In the genomic region with DNA sequence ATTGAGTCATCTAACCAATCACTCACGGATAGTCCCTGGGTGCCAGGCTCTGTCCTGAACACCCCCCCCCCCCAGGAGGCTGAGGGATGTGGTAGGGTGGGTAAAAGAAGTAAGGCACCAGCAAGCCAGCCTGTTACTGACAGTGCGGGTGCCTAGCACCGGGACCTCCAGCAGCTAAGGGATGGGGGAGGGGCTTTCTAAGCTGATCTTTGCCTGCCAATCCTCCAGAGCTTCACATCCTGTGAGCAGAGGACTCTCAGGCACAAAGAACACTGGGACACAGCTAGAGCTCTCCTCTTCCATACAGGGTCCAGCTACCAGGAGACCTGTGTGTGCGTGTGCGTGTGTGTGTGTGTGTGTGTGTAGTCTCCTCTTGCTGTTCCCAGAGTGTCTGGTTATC, we compare ENCODE assay signal across 16 mouse cellular contexts.
DNase-seq lines count a peak whose midpoint lies in the region; ATAC-seq and TF ChIP-seq lines count a peak whose summit lies in the region.
"Had no signal": no experiment of that assay in that cellular context is flagged by ENCODE, and none has a peak within 500 bp of the region (broad histone marks: within the 10 kb centered on the region; RNA-seq: fewer than 3 reads in every experiment).

No protein-coding gene starts in this region.

- H3K9me3 ChIP-seq in hindbrain, embryonic 15.5 days = no peaks in the 10 kb centered on the region
- H3K9me3 ChIP-seq in midbrain, postnatal 0 days (ENCODE audit: low read length) = no peaks in the 10 kb centered on the region
- H3K9me3 ChIP-seq: embryonic facial prominence, embryonic 15.5 days; heart, embryonic 10.5 days; limb, embryonic 15.5 days had no signal

- no peak overlapping the region for H3K27ac ChIP-seq in hindbrain, embryonic 15.5 days (replicated peaks)
- H3K27ac ChIP-seq in midbrain, postnatal 0 days (ENCODE audit: low read depth, low read length) = no peak overlapping the region
- H3K27ac ChIP-seq: embryonic facial prominence, embryonic 15.5 days; heart, embryonic 10.5 days; kidney, postnatal 0 days; limb, embryonic 15.5 days had no signal

- peaks cover 33% of the 10 kb centered on the region for H3K4me1 ChIP-seq in hindbrain, embryonic 15.5 days (replicated peaks)
- H3K4me1 ChIP-seq in midbrain, postnatal 0 days (ENCODE audit: insufficient read depth, low read length) = peaks cover 11% of the 10 kb centered on the region; the same call in 1 of the 2 replicates

- no peaks in the 10 kb centered on the region for H3K27me3 ChIP-seq in hindbrain, embryonic 15.5 days
- no peaks in the 10 kb centered on the region for H3K27me3 ChIP-seq in midbrain, postnatal 0 days (ENCODE audit: insufficient read depth, low read length)

- no peak overlapping the region for H3K4me3 ChIP-seq in hindbrain, embryonic 15.5 days
- no peak overlapping the region for H3K4me3 ChIP-seq in midbrain, postnatal 0 days (ENCODE audit: low read depth, low read length)
- H3K4me3 ChIP-seq: embryonic facial prominence, embryonic 15.5 days; heart, embryonic 10.5 days; limb, embryonic 15.5 days had no signal

- no peak overlapping the region for H3K4me2 ChIP-seq in hindbrain, embryonic 15.5 days
- no peak overlapping the region for H3K4me2 ChIP-seq in midbrain, postnatal 0 days (ENCODE audit: low read depth, low read length, poor library complexity, severe bottlenecking)
- H3K4me2 ChIP-seq: embryonic facial prominence, embryonic 15.5 days; limb, embryonic 15.5 days had no signal

- TF ChIP-seq CTCF in midbrain, postnatal 0 days (IDR thresholded peaks at IDR 0.05) = no peak

- peak; percentile 49; the same call in 1 of the 2 replicates for ATAC-seq in hindbrain, embryonic 15.5 days (ENCODE audit: low FRiP score, low read depth)
- ATAC-seq in midbrain, postnatal 0 days (ENCODE audit: low FRiP score) = 0 out of 2 replicates have a peak, but pooled peaks have one; percentile 23
- ATAC-seq: lung, postnatal 0 days had no signal

- H3K36me3 ChIP-seq in hindbrain, embryonic 15.5 days = no peaks in the 10 kb centered on the region
- H3K36me3 ChIP-seq in midbrain, postnatal 0 days (ENCODE audit: insufficient read depth, low read length) = no peaks in the 10 kb centered on the region
- H3K36me3 ChIP-seq: embryonic facial prominence, embryonic 15.5 days; heart, embryonic 10.5 days; limb, embryonic 15.5 days had no signal

- DNase-seq in cerebellum, adult 18-20 months = peak; percentile 41 to 49
- DNase-seq in cerebellum, adult 8-10 months = no peak
- peak; percentile 41 for DNase-seq in embryo, embryonic 11 days
- no peak for DNase-seq in midbrain, postnatal 0 days (ENCODE audit: low spot score)
- DNase-seq in urinary bladder, adult 2 months (ENCODE audit: low spot score) = no peak
- DNase-seq in layer of hippocampus, adult 9-11 months = no peak
- no peak for DNase-seq in kidney, postnatal 4 days
- DNase-seq: layer of hippocampus, postnatal 36 days; spleen, adult 18-20 months; thymus, adult 2 months had no signal

- WGBS in hindbrain, embryonic 15.5 days = 20% methylated on average over 5 of the region's 5 CpGs
- WGBS in midbrain, postnatal 0 days = 20% methylated on average over 5 of the region's 5 CpGs

- H3K9ac ChIP-seq in hindbrain, embryonic 15.5 days = no peak overlapping the region
- H3K9ac ChIP-seq in midbrain, postnatal 0 days (replicated peaks; ENCODE audit: low read length, poor library complexity, severe bottlenecking) = no peak overlapping the region
- H3K9ac ChIP-seq: embryonic facial prominence, embryonic 15.5 days; limb, embryonic 15.5 days had no signal

Comparison
In these comparisons a context has a peak if more than half of its experiments do, and no peak if none do; other contexts are left out.
1. DNase-seq: peak in cerebellum, adult 18-20 months (2 of 2) and embryo, embryonic 11 days (single experiment); none in cerebellum, adult 8-10 months (single experiment), midbrain, postnatal 0 days (single experiment), urinary bladder, adult 2 months (single experiment), layer of hippocampus, adult 9-11 months (single experiment) and kidney, postnatal 4 days (0 of 2).